Mouse (Mus musculus) cortical plate, adult 2 months (tissue): ENCODE measurements around the gene Mvp.

Source experiments
- CTCF ChIP-seq: fragments of 200-500 bp; IDR thresholded peaks from 2 replicates; pipeline ENCODE4 v1.5.1; 2011; ENCODE audit warnings: mild to moderate bottlenecking, control low read depth, low read length; ENCODE audit not compliant: insufficient read depth; ENCODE audit errors: extremely low read depth
- POLR2A ChIP-seq: fragments of 200-500 bp; IDR thresholded peaks from 2 replicates; pipeline ENCODE4 v1.6.1; 2011; ENCODE audit warnings: mild to moderate bottlenecking, low read length, control low read depth; ENCODE audit not compliant: insufficient read depth; ENCODE audit errors: extremely low read depth

DNA sequence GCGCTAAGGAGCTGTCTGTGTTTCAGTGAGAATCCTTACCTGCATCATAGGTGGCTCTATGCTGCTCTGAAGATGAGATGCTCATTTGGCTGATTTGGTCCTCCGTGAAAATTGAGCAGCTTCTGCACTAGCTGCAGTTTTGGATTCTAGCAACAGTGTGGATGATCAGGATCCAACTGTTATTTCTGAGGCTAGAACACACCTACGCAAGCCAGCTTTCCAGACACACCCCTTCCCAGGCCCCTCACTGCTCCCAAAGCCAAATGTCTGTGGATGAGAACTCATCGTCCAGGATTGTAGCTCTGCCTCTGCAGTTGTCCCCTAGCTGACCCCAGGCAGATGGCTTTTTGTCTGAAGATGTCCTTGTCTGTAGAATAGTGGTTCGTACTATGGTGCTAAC lies 53.3 kb downstream of the Mvp start:
- TF ChIP-seq CTCF, result no peak
- TF ChIP-seq POLR2A, result no peak
